Mouse (Mus musculus): ENCODE measurements around the gene Diaph2.
A peak's percentile ranks its signal among the peaks of the same experiment; 100 is the strongest.
"Not testable (repeated sequence)": the region's sequence is repeated elsewhere in the genome, so short reads cannot be mapped to it uniquely, and the experiment has no call there.

The Diaph2 gene

GRCm38 (mm10) chrX:129749571-129750061 is at the start of gene Diaph2:
Gene Diaph2, plus strand, starts transcription at chrX:129749742.
- peak; percentile 85 for DNase-seq (ENCODE audit: low spot score)

GRCm38 (mm10) chrX:129701634-129702312 is 47.8 kb upstream of the Diaph2 start:
- DNase-seq (ENCODE audit: low spot score) = no peak

- no peak for DNase-seq (ENCODE audit: low spot score)
These were observed 39.9 kb upstream of the Diaph2 start for GRCm38 (mm10) chrX:129709656-129710055.

GRCm38 (mm10) chrX:129728717-129729220 is 20.8 kb upstream of the Diaph2 start:
- no peak for DNase-seq (ENCODE audit: low spot score)

GRCm38 (mm10) chrX:129736562-129736961 is 13.0 kb upstream of the Diaph2 start:
- DNase-seq (ENCODE audit: low spot score) = peak; percentile 63

GRCm38 (mm10) chrX:129739226-129739625 is 10.3 kb upstream of the Diaph2 start:
- no peak for DNase-seq (ENCODE audit: low spot score)

GRCm38 (mm10) chrX:129742981-129743380 is 6.6 kb upstream of the Diaph2 start:
- no peak for DNase-seq (ENCODE audit: low spot score)

- DNase-seq (ENCODE audit: low spot score) = no peak
These were observed 3.6 kb upstream of the Diaph2 start for GRCm38 (mm10) chrX:129745976-129746375.

GRCm38 (mm10) chrX:129749102-129749501 is 440 bp upstream of the Diaph2 start:
- no peak for DNase-seq (ENCODE audit: low spot score)

GRCm38 (mm10) chrX:129750094-129750569 is 590 bp downstream of the Diaph2 start:
- DNase-seq (ENCODE audit: low spot score) = peak; percentile 31

- no peak for DNase-seq (ENCODE audit: low spot score)
These were observed 1.1 kb downstream of the Diaph2 start for GRCm38 (mm10) chrX:129750606-129751005.

- DNase-seq (ENCODE audit: low spot score) = no peak
These were observed 7.1 kb downstream of the Diaph2 start for GRCm38 (mm10) chrX:129756606-129757005.

- DNase-seq (ENCODE audit: low spot score) = no peak
These were observed 13.1 kb downstream of the Diaph2 start for GRCm38 (mm10) chrX:129762649-129763048.

GRCm38 (mm10) chrX:129765378-129765777 is 15.8 kb downstream of the Diaph2 start:
- no peak for DNase-seq (ENCODE audit: low spot score)

- no peak for DNase-seq (ENCODE audit: low spot score)
These were observed 17.3 kb downstream of the Diaph2 start for GRCm38 (mm10) chrX:129766811-129767210.

- no peak for DNase-seq (ENCODE audit: low spot score)
These were observed 21.1 kb downstream of the Diaph2 start for GRCm38 (mm10) chrX:129770625-129771024.

- no peak for DNase-seq (ENCODE audit: low spot score)
These were observed 24.2 kb downstream of the Diaph2 start for GRCm38 (mm10) chrX:129773556-129774255.

GRCm38 (mm10) chrX:129774478-129774877 is 24.9 kb downstream of the Diaph2 start:
- DNase-seq (ENCODE audit: low spot score) = no peak

- no peak for DNase-seq (ENCODE audit: low spot score)
These were observed 27.2 kb downstream of the Diaph2 start for GRCm38 (mm10) chrX:129776761-129777160.

GRCm38 (mm10) chrX:129777404-129777962 is 27.9 kb downstream of the Diaph2 start:
- no peak for DNase-seq (ENCODE audit: low spot score)

GRCm38 (mm10) chrX:129781844-129782243 is 32.3 kb downstream of the Diaph2 start:
- DNase-seq (ENCODE audit: low spot score) = no peak

GRCm38 (mm10) chrX:129784062-129784461 is 34.5 kb downstream of the Diaph2 start:
- no peak for DNase-seq (ENCODE audit: low spot score)

GRCm38 (mm10) chrX:129799920-129800319 is 50.4 kb downstream of the Diaph2 start:
- not testable (repeated sequence) for DNase-seq (ENCODE audit: low spot score)

All from testis, postnatal 14 days (tissue).